Mouse (Mus musculus) liver, postnatal 0 days (tissue): Measurements from ENCODE around the gene Farsa. TPM values are rescaled to one million over a fixed set of nuclear protein-coding genes. Genes with fewer than 3 reads are reported as not detected.

Source experiments
- ATAC-seq: fragments of 200-750 bp; cut with Nextera tagmentation; 2 replicates; pipeline ENCODE4 v1.8.0; 2017; ENCODE audit warnings: mild to moderate bottlenecking, moderate library complexity
- DNase-seq: peaks from one replicate; pipeline ENCODE4 v3.0.0-alpha.2; 2016
- H3K27ac ChIP-seq: fragments of 300-500 bp; sonication (generic); 2 replicates; pipeline ENCODE4 v1.5.1; 2014; ENCODE audit warnings: antibody characterized with exemption, moderate library complexity, mild to moderate bottlenecking, low read depth
- H3K27me3 ChIP-seq: fragments of 300-500 bp; sonication (generic); 2 replicates; pipeline ENCODE4 v1.6.1; 2014; ENCODE audit warnings: low read length, control low read depth, mixed read lengths; ENCODE audit not compliant: insufficient read depth
- H3K36me3 ChIP-seq: fragments of 300-500 bp; sonication (generic); replicated peaks from 2 replicates; pipeline ENCODE4 v1.6.1; 2014; ENCODE audit warnings: mild to moderate bottlenecking, control low read depth, low read length, moderate library complexity, mixed read lengths; ENCODE audit not compliant: insufficient read depth
- H3K4me1 ChIP-seq: fragments of 300-500 bp; sonication (generic); 2 replicates; pipeline ENCODE4 v1.6.1; 2014; ENCODE audit warnings: antibody characterized with exemption, mild to moderate bottlenecking, control low read depth; ENCODE audit not compliant: insufficient read depth
- H3K4me2 ChIP-seq: fragments of 300-500 bp; sonication (generic); 2 replicates; pipeline ENCODE4 v1.6.1; 2014; ENCODE audit warnings: low read depth, mild to moderate bottlenecking, low read length, moderate library complexity, mixed read lengths
- H3K4me3 ChIP-seq: fragments of 300-500 bp; sonication (generic); 2 replicates; pipeline ENCODE4 v1.5.1; 2014; ENCODE audit warnings: low read depth, low read length
- H3K9ac ChIP-seq: fragments of 300-500 bp; sonication (generic); replicated peaks from 2 replicates; pipeline ENCODE4 v1.6.1; 2014; ENCODE audit warnings: mild to moderate bottlenecking, moderate library complexity
- H3K9me3 ChIP-seq: fragments of 300-500 bp; sonication (generic); 2 replicates; pipeline ENCODE4 v1.6.1; 2016; ENCODE audit warnings: mild to moderate bottlenecking, control low read depth, low read length, mixed read lengths
- CTCF ChIP-seq: sonication (generic); IDR thresholded peaks from 2 replicates; pipeline ENCODE4 v1.5.1; 2016; ENCODE audit warnings: antibody characterized with exemption, low read depth
- EP300 ChIP-seq: IDR thresholded peaks from 2 replicates; pipeline ENCODE4 v1.6.1; 2016; ENCODE audit warnings: antibody characterized with exemption, low read depth, mild to moderate bottlenecking
- WGBS: fragments of 180-500 bp; shearing (Covaris S2); extraction: QIAGEN DNeasy Blood & Tissue Kit; methylation state at CpG from one replicate; pipeline ENCODE4 v1.1.7; 2014; ENCODE audit not compliant: insufficient replicate concordance; 5-methylcytosine and 5-hydroxymethylcytosine counted together
- polyA plus RNA-seq: library from polyadenylated mRNA; unstranded; fragments of >200 nt; fragmentation: Nextera tagmentation; extraction: Ambion mirVana; gene quantifications from 2 replicates; pipeline ENCODE4 v1.2.1, GENCODE M21; 2015

Gene Farsa
- polyA plus RNA-seq, 1 experiment from 2014 or later = 33.6 TPM

- Histone ChIP-seq H3K27ac (no peak overlapping the region), H3K4me3 (no peak overlapping the region), H3K9me3 (no peaks in the 10 kb centered on the region), H3K27me3 (no peaks in the 10 kb centered on the region), H3K36me3 (0 out of 2 replicates have a peak, but pooled peaks cover 2% of the 10 kb centered on the region), H3K4me2 (no peak overlapping the region), H3K9ac (no peak overlapping the region), H3K4me1 (peaks cover 27% of the 10 kb centered on the region)
- no peak for TF ChIP-seq EP300
- TF ChIP-seq CTCF = no peak
- DNase-seq (no peak), ATAC-seq (no peak)
- WGBS = 88% methylated on average over 5 of the region's 5 CpGs
Measured at GRCm38 (mm10) chr8:84895963-84896362, 39.2 kb downstream of the Farsa start.

- Histone ChIP-seq H3K4me1 (peaks cover 19% of the 10 kb centered on the region), H3K27me3 (no peaks in the 10 kb centered on the region), H3K4me2 (peak overlapping the region; percentile 90), H3K4me3 (peak overlapping the region; percentile 93), H3K9ac (peak overlapping the region; percentile 98), H3K36me3 (peaks cover 21% of the 10 kb centered on the region), H3K27ac (peak overlapping the region; percentile 95), H3K9me3 (no peaks in the 10 kb centered on the region)
- WGBS = 48% methylated on average over 4 of the region's 4 CpGs
- DNase-seq = peak; percentile 78
- peak; percentile 66 for ATAC-seq
- TF ChIP-seq EP300 = peak; percentile 94
- TF ChIP-seq CTCF = no peak
Measured at GRCm38 (mm10) chr8:84901071-84901470, 44.3 kb downstream of the Farsa start.

- peak; percentile 48 for ATAC-seq
- 57% methylated on average over 3 of the region's 3 CpGs for WGBS
- Histone ChIP-seq H3K36me3 (peaks cover 21% of the 10 kb centered on the region), H3K9me3 (no peaks in the 10 kb centered on the region), H3K4me1 (peaks cover 19% of the 10 kb centered on the region), H3K4me3 (peak within 1 kb of the TSS; percentile 93), H3K27me3 (no peaks in the 10 kb centered on the region), H3K4me2 (peak within 1 kb of the TSS; percentile 90), H3K9ac (peak within 1 kb of the TSS; percentile 98), H3K27ac (peak within 1 kb of the TSS; percentile 95)
- peak; percentile 60 for DNase-seq
- TF ChIP-seq CTCF = no peak
- peak; percentile 93 for TF ChIP-seq EP300
Measured at GRCm38 (mm10) chr8:84901752-84902151, 45.0 kb downstream of the Farsa start, which contains the start of gene Klf1. Klf1 (plus strand) TSS chr8:84901928.

GRCm38 (mm10) chr8:84902367-84902919 is 45.7 kb downstream of the Farsa start:
- H3K4me3 ChIP-seq = peak overlapping the region; percentile 93
- no peak for ATAC-seq
- peak overlapping the region; percentile 98 for H3K9ac ChIP-seq
- H3K36me3 ChIP-seq = peaks cover 21% of the 10 kb centered on the region
- no peaks in the 10 kb centered on the region for H3K9me3 ChIP-seq
- no peaks in the 10 kb centered on the region for H3K27me3 ChIP-seq
- peak overlapping the region; percentile 95 for H3K27ac ChIP-seq
- DNase-seq = peak; percentile 49
- peak overlapping the region; percentile 90 for H3K4me2 ChIP-seq
- TF ChIP-seq CTCF = no peak
- TF ChIP-seq EP300 = no peak
- WGBS = 6% methylated on average over 24 of the region's 24 CpGs
- peaks cover 19% of the 10 kb centered on the region for H3K4me1 ChIP-seq

GRCm38 (mm10) chr8:84902920-84903661 is 46.3 kb downstream of the Farsa start:
- Histone ChIP-seq H3K4me1 (peaks cover 19% of the 10 kb centered on the region), H3K27ac (peak overlapping the region; percentile 95), H3K9ac (peak overlapping the region; percentile 98), H3K36me3 (peaks cover 21% of the 10 kb centered on the region), H3K4me3 (peak overlapping the region; percentile 93), H3K4me2 (peak overlapping the region; percentile 90), H3K27me3 (no peaks in the 10 kb centered on the region), H3K9me3 (no peaks in the 10 kb centered on the region)
- WGBS = under 1% methylated on average over 66 of the region's 68 CpGs
- TF ChIP-seq CTCF = peak; percentile 97
- peak; percentile 48; the same call in 1 of the 2 replicates for TF ChIP-seq EP300
- peak; percentile 84 for ATAC-seq
- peak; percentile 94 for DNase-seq

- H3K4me2 ChIP-seq = peak overlapping the region; percentile 90
- no peak for ATAC-seq
- H3K36me3 ChIP-seq = peaks cover 21% of the 10 kb centered on the region
- no peaks in the 10 kb centered on the region for H3K27me3 ChIP-seq
- DNase-seq = no peak
- no peaks in the 10 kb centered on the region for H3K9me3 ChIP-seq
- peak overlapping the region; percentile 93; the same call in 1 of the 2 replicates for H3K4me3 ChIP-seq
- H3K27ac ChIP-seq = no peak overlapping the region
- WGBS = 83% methylated on average over 7 of the region's 7 CpGs
- 0 out of 2 replicates have a peak overlapping the region, but pooled peaks have one; percentile 35 for H3K9ac ChIP-seq
- H3K4me1 ChIP-seq = peaks cover 26% of the 10 kb centered on the region
- TF ChIP-seq EP300 (no peak), CTCF (no peak)
Measured at GRCm38 (mm10) chr8:84904351-84904750, 47.6 kb downstream of the Farsa start.
